In the genomic region with DNA sequence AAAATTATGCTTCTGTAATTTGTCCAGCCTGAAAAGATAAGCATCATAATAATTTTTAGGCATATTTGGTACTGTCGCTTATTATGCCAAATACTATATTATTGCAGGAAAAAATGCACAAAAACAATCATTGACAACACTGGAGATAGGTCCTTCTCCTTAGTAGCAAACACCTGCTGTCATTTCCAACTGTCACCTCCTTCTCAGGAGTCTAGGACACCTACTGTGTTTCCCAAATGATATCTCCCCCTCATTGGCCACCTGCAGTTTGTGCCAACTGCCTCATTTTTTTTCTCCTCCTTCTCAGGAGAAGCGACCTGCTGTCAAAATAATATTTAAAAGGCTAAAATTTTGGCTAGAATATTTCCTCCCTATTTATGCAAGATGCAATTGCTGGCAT, we compare ENCODE assay signal across 11 mouse cellular contexts.
DNase-seq lines count a peak whose midpoint lies in the region.
"Had no signal": no experiment of that assay in that cellular context is flagged by ENCODE, and none has a peak within 500 bp of the region (broad histone marks: within the 10 kb centered on the region; RNA-seq: fewer than 3 reads in every experiment).

No protein-coding gene starts in this region.

- DNase-seq in brain, adult 2 months (ENCODE audit: low read depth, low spot score), result peak; percentile 53
- peak; percentile 35 for DNase-seq in cerebellum, adult 11-12 months
- DNase-seq in cerebellum, adult 9-10 months, result peak; percentile 48
- DNase-seq in cerebellum, postnatal 25 days, result peak; percentile 28 to 48
- DNase-seq in layer of hippocampus, adult 8-10 months (ENCODE audit: low spot score in 2 of 2), result no peak
- no peak for DNase-seq in kidney, postnatal 4 days
- no peak for DNase-seq in urinary bladder, postnatal 25 days (ENCODE audit: low spot score)
- DNase-seq: adrenal gland, postnatal 14 days; forebrain, postnatal 0 days; gastrocnemius, postnatal 14 days; heart, adult 2 months had no signal

Comparison
In these comparisons a context has a peak if more than half of its experiments do, and no peak if none do; other contexts are left out.
1. DNase-seq: peak in brain, adult 2 months (single experiment), cerebellum, adult 11-12 months (single experiment), cerebellum, adult 9-10 months (single experiment) and cerebellum, postnatal 25 days (2 of 2); none in layer of hippocampus, adult 8-10 months (0 of 2), kidney, postnatal 4 days (0 of 2) and urinary bladder, postnatal 25 days (single experiment).